Mouse (Mus musculus) thymus, postnatal 14 days (tissue): Measurements from ENCODE around the gene Tmprss5.

Source experiments
- DNase-seq: peaks from one replicate; pipeline ENCODE4 v3.0.0; 2021

Tmprss5 gene

GRCm38 (mm10) chr9:49081107-49081506 lies at the start of gene Tmprss5:
Tmprss5 (plus strand) TSS chr9:49081260.
- no peak for DNase-seq

GRCm38 (mm10) chr9:49034764-49035163 lies 46.3 kb upstream of the Tmprss5 start:
- DNase-seq = no peak

DNA sequence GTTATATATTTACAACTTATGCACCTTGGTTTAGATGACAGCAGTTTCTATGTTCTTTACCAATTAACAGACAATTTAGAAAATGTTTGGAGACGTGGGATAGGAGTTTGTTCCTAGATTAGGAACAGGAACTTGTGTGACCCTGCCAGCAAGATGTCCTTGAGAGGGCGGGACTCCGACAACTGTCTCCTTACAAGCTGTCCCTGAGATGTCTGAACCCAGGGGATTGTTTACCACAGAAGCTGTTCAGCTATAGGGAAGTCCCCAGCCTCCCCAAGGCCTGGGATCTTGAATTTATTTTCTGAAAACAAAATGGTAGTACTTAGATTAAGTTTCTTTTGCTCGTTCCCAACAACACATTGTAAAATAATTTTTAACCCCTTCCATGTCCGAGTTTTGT lies 30.2 kb upstream of the Tmprss5 start:
- no peak for DNase-seq

DNA sequence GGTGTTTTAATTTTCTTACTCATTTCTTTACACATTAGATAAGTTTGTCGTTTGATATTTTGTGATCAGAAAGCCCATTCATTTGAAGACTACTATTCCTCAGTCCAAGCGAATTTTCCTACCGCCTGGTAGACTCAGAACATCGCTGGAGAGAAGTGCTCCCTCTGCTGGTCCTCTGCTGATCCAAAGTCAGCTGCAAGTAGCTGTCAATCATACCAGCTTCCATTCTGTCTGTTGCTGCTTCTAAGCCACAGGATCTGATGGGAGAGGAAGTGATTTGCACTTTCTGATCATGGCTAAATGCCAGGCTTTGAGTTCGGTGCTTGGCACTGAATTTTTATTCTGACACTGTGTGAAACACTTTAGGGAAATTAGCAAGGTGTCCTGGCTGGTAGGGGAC lies 29.7 kb upstream of the Tmprss5 start:
- DNase-seq = peak; percentile 74

GRCm38 (mm10) chr9:49054028-49054427 lies 27.0 kb upstream of the Tmprss5 start:
- DNase-seq = no peak

GRCm38 (mm10) chr9:49055333-49056205 lies 25.5 kb upstream of the Tmprss5 start, which contains the start of gene Zw10:
Zw10 (plus strand) TSS chr9:49055613.
- DNase-seq = peak; percentile 93

- DNase-seq = no peak
Observed at GRCm38 (mm10) chr9:49076847-49077246, 4.2 kb upstream of the Tmprss5 start.

DNA sequence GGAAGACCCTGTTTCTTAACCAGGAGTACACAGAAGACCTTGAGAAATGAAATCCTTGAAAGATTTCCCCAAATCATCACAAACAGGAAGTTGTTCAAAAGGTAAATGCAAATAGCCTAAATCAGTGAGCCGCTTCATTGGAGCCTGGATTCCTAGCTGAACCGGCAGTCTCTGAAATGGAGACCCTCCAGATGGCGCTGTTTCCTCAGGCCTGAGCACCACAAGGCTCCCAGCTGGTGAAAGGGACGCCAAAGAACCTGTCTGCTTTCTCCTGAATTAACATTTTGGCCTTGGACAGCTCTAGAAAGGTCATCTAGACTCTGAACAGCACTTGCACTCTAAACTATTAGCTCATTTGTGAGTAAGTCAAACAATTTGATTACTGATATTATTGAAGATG lies 501 bp downstream of the Tmprss5 start:
- peak; percentile 65 for DNase-seq

GRCm38 (mm10) chr9:49087317-49087716 lies 6.3 kb downstream of the Tmprss5 start:
- no peak for DNase-seq

DNA sequence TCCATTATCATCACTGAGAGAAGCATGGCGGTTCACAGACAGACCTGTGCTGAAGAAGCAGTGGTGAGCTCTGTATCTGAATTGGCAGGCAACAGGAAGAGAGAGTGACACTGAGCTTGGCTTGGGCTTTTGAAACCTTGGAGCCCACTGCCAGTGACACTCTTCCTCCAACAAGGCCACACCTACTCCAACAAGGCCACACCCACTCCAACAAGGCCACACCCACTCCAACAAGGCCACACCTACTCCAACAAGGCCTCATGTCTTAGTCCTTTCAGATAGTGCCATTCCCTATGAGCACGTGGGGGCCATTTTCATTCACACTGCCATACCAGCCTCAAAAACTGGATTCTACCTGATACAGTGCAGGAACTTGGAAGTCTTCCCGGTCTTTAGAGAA lies 17.8 kb downstream of the Tmprss5 start:
- DNase-seq = no peak

DNA sequence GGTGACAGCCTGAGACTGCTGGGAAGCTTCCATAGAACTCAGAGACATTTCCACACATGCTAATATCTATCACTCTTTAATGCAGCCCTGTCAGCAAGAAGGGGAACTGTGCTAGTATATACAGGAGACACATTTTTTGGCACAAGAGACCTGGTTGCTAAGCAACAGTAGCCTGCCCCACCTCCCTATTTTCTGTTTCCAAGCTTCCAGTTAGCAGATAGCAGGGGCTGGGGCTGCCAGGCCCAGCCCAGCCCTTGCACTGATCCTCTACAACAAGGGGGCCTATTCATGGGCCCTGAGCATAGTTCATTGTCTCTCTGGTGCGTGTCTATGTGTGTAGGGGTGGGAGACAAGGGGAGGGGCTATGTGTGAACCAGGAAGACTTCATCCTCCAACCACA lies 21.3 kb downstream of the Tmprss5 start:
- no peak for DNase-seq

DNA sequence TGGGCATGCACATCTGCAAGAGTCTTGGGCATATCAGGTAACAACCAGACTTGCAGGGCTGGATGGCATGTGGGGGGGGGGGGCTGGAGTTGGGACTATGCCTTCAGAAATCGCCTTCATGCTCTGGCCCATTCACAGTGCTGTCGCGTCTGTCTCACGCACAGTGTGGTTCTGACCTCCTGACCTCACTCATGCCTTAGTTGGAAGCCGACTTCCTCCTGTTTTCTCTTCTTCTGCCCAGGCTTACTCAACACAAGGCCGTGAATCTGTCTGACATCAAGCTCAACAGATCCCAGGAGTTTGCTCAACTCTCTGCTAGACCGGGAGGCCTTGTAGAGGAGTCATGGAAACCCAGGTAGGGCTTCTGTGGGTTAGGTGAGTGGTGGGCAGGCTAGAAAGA lies 28.0 kb downstream of the Tmprss5 start:
- DNase-seq = no peak

DNA sequence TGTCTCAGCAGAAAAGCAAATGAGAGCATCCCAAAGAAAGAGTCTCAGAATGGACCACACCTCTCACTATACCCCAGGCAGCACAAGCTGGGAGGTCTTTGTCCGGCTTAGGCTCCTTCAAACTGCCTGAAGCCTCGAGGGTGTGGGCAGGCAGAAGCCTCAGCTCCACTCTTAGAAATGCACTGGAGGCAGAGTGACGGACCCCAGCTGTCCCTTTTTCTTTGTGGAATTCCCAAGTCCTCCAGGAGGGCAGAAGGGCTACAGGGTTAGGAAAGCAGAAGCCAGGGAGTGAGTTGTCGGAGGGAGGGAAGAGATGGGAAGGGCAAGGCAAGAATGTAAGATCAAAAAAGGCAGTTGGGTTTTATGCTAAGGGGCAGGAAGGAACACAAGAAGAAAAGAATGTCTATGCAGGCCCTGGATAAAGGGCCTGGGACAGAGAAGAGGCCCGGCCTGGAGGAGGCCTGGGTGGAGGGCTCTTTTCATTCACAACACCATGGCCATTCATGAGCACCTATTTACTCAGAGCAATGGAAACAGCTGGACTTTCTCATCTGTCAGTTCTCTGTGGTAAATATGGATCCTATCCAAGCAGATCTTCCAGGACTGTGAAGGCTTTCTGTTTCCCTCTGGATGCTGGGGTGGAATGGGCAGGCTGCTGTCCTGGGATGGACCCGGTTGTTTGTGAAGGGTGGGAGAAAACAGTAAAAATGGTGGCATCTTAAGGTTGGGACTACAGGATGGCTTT lies 29.6 kb downstream of the Tmprss5 start:
- no peak for DNase-seq

GRCm38 (mm10) chr9:49111296-49111695 lies 30.2 kb downstream of the Tmprss5 start:
- no peak for DNase-seq

DNA sequence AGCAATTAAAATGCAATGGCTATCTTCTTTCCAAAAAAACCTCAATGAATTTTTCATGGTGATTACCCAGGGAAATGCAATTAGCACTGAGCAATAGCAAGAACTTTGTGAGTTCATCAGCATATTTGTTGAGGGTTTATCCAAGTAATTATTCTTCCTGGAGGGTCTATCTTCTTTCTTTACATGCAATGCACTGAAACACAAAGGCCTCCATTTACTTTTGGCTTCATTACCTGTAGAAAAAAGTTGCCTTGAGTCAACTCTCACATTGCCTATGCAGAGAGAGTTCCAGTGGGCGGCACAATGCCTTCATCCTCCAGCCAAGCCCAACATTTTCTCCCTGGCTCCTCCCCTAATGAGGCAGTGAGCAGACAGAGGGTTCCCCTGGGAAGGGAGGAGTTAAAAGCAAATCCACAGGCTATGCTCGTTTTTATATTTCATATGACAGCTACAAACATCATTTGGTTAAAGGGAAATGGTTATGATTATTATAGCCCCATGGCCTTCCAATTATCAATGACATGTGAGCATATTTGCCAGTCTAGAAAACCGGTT lies 37.3 kb downstream of the Tmprss5 start:
- DNase-seq = no peak

DNA sequence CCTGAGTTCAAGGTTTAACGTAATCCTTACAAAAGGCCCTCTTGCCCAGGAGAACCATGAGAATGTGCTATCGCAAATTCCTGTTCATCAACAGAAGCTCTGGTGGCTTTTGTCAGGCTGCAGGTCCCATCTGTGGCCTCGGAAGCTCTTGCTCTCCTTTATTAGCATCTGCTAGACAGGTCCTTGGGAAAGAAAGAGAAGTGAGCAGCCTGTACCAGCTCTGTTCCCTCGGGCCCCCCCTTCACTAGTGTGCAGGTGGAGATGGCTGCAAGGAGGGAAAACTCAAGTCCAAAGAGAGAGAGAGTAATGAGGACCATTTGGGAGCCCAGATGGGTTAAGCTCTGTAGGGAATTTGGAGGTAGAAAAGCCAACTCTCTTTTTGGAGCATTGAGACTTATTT lies 38.7 kb downstream of the Tmprss5 start:
- DNase-seq = no peak

DNA sequence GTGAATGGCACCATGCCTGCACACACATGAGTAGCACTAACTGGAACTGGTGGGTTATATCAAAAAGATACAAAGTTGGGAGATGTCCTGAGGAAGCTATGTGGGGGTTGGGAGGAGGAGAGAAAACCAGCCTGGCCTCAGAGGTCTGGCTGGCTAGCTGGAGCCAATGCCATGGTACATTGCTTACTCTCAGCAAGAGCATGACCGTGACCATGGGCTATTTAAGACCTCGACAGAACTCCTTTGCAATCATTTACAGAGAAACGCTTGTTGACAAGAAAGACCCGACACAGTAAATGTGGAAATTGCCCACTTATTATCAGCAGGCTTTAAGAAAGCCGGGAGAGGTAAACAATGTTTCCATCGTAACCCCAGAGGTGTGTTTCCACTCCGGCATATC lies 44.6 kb downstream of the Tmprss5 start:
- no peak for DNase-seq

GRCm38 (mm10) chr9:49130514-49131010 lies 49.5 kb downstream of the Tmprss5 start:
- DNase-seq = no peak

GRCm38 (mm10) chr9:49143841-49144240 lies 62.8 kb downstream of the Tmprss5 start:
- DNase-seq = no peak

DNA sequence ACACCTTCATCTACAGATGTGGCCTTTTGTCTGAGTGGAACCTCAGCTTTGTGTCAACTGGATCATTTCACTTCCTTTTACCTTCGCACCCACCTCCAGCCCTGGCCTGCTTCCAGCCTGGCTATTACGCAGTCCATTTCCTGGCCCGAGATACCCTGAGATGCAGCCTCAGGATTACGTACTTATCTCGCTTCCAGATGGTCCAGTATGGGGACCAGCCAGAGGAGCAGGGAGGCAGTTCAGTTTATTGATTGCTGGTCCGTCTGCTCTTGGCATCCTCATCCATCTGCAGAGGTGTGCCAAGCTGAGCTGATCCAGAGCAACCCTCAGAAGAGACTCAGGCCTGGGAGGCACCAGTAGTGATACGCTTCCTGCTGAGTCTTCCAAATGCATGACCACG lies 64.7 kb downstream of the Tmprss5 start:
- no peak for DNase-seq

- DNase-seq = no peak
Observed at GRCm38 (mm10) chr9:49147031-49147430, 66.0 kb downstream of the Tmprss5 start.
